Mouse (Mus musculus): ENCODE measurements around the gene Nat8l.

GRCm38 (mm10) chr5:33997051-33997741 is 1.4 kb downstream of the Nat8l start:
- TF ChIP-seq IRF4 (IDR thresholded peaks at IDR 0.05; ENCODE audit: low read depth, low read length): no peak
- no peak for TF ChIP-seq CTCF (conservative IDR thresholded peaks at IDR 0.05 in 1 of 2, IDR thresholded peaks at IDR 0.05 in 1 of 2; ENCODE audit: low read depth in 2 of 2, low read length in 2 of 2)
- TF ChIP-seq E2F4 (IDR thresholded peaks at IDR 0.05; ENCODE audit: insufficient replicate concordance, low read depth, low read length): no peak
- no peak for TF ChIP-seq USF1 (IDR thresholded peaks at IDR 0.05; ENCODE audit: low read depth, low read length)
- TF ChIP-seq HCFC1 (IDR thresholded peaks at IDR 0.05; ENCODE audit: low read depth, low read length): no peak
- no peak for TF ChIP-seq MAX (IDR thresholded peaks at IDR 0.05; ENCODE audit: low read length)
- TF ChIP-seq TBP (conservative IDR thresholded peaks at IDR 0.05; ENCODE audit: low read depth, low read length): no peak
- TF ChIP-seq ETS1 (conservative IDR thresholded peaks at IDR 0.05; ENCODE audit: low read depth, low read length): no peak
- TF ChIP-seq POLR2A (IDR thresholded peaks at IDR 0.05; ENCODE audit: low read depth, low read length): no peak
- no peak for TF ChIP-seq KAT2A (IDR thresholded peaks at IDR 0.05; ENCODE audit: insufficient replicate concordance, low read length)
- no peak for TF ChIP-seq RAD21 (IDR thresholded peaks at IDR 0.05; ENCODE audit: low read depth, low read length)
- TF ChIP-seq EP300 (IDR thresholded peaks at IDR 0.05; ENCODE audit: low read length): no peak
